Mouse (Mus musculus): ENCODE results near the gene Selenov. TPM values are rescaled to one million over a fixed set of nuclear protein-coding genes. Genes with fewer than 3 reads are reported as not detected.
A peak's percentile ranks its signal among the peaks of the same experiment; 100 is the strongest.

Gene Selenov
- polyA plus RNA-seq, 1 experiment from 2014 or later, result not detected

GRCm38 (mm10) chr7:28269355-28269754 is 21.6 kb downstream of the Selenov start:
- H3K4me1 ChIP-seq (ENCODE audit: insufficient read depth), result peaks cover 5% of the 10 kb centered on the region; the same call in 1 of the 2 replicates
- DNase-seq (no peak), ATAC-seq (ENCODE audit: insufficient read depth) (no peak)
- H3K4me3 ChIP-seq (ENCODE audit: low read depth, low read length), result peak overlapping the region; percentile 83; the same call in 1 of the 2 replicates
- peak; percentile 43 for TF ChIP-seq CTCF (IDR thresholded peaks at IDR 0.05; ENCODE audit: low read depth)
- H3K27me3 ChIP-seq (ENCODE audit: insufficient read depth, low read length), result no peaks in the 10 kb centered on the region
- H3K27ac ChIP-seq (ENCODE audit: low read depth), result no peak overlapping the region
- H3K9ac ChIP-seq, result no peak overlapping the region
- peak overlapping the region; percentile 89; the same call in 1 of the 2 replicates for H3K4me2 ChIP-seq
- 90% methylated on average over 12 of the region's 12 CpGs for WGBS
- no peaks in the 10 kb centered on the region for H3K9me3 ChIP-seq (ENCODE audit: low read depth, low read length)
- H3K36me3 ChIP-seq (ENCODE audit: insufficient read depth), result peaks cover 11% of the 10 kb centered on the region; the same call in 1 of the 2 replicates

GRCm38 (mm10) chr7:28268576-28268975 is 22.4 kb downstream of the Selenov start:
- peak overlapping the region; percentile 96 for H3K9ac ChIP-seq
- H3K27ac ChIP-seq (ENCODE audit: low read depth), result peak overlapping the region; percentile 84
- H3K4me1 ChIP-seq (ENCODE audit: insufficient read depth), result peaks cover 5% of the 10 kb centered on the region; the same call in 1 of the 2 replicates
- TF ChIP-seq CTCF (IDR thresholded peaks at IDR 0.05; ENCODE audit: low read depth), result no peak
- H3K36me3 ChIP-seq (ENCODE audit: insufficient read depth), result peaks cover 11% of the 10 kb centered on the region; the same call in 1 of the 2 replicates
- no peaks in the 10 kb centered on the region for H3K27me3 ChIP-seq (ENCODE audit: insufficient read depth, low read length)
- peak overlapping the region; percentile 83 for H3K4me3 ChIP-seq (ENCODE audit: low read depth, low read length)
- H3K4me2 ChIP-seq, result peak overlapping the region; percentile 89
- DNase-seq (no peak), ATAC-seq (ENCODE audit: insufficient read depth) (no peak)
- 25% methylated on average over 16 of the region's 16 CpGs for WGBS
- no peaks in the 10 kb centered on the region for H3K9me3 ChIP-seq (ENCODE audit: low read depth, low read length)

- Histone ChIP-seq H3K4me1 (ENCODE audit: insufficient read depth) (peaks cover 5% of the 10 kb centered on the region; the same call in 1 of the 2 replicates), H3K36me3 (ENCODE audit: insufficient read depth) (peaks cover 11% of the 10 kb centered on the region; the same call in 1 of the 2 replicates), H3K27me3 (ENCODE audit: insufficient read depth, low read length) (no peaks in the 10 kb centered on the region), H3K9me3 (ENCODE audit: low read depth, low read length) (no peaks in the 10 kb centered on the region), H3K27ac (ENCODE audit: low read depth) (peak overlapping the region; percentile 84), H3K9ac (peak overlapping the region; percentile 96), H3K4me3 (ENCODE audit: low read depth, low read length) (peak overlapping the region; percentile 83), H3K4me2 (peak overlapping the region; percentile 89)
- 1% methylated on average over 43 of the region's 62 CpGs for WGBS
- ATAC-seq (ENCODE audit: insufficient read depth) (peak; percentile 75), DNase-seq (peak; percentile 64)
- TF ChIP-seq CTCF (IDR thresholded peaks at IDR 0.05; ENCODE audit: low read depth), result no peak
Observed at GRCm38 (mm10) chr7:28268042-28268531, 22.9 kb downstream of the Selenov start.

- Histone ChIP-seq H3K9ac (peak within 1 kb of the TSS; percentile 96), H3K36me3 (ENCODE audit: insufficient read depth) (0 out of 2 replicates have a peak, but pooled peaks cover 8% of the 10 kb centered on the region), H3K27ac (ENCODE audit: low read depth) (peak within 1 kb of the TSS; percentile 84), H3K4me1 (ENCODE audit: insufficient read depth) (peaks cover 5% of the 10 kb centered on the region; the same call in 1 of the 2 replicates), H3K4me2 (peak within 1 kb of the TSS; percentile 89), H3K4me3 (ENCODE audit: low read depth, low read length) (peak within 1 kb of the TSS; percentile 83), H3K9me3 (ENCODE audit: low read depth, low read length) (no peaks in the 10 kb centered on the region), H3K27me3 (ENCODE audit: insufficient read depth, low read length) (no peaks in the 10 kb centered on the region)
- peak; percentile 91 for ATAC-seq (ENCODE audit: insufficient read depth)
- 0 out of 2 replicates have a peak, but pooled peaks have one; percentile 8 for TF ChIP-seq CTCF (IDR thresholded peaks at IDR 0.05; ENCODE audit: low read depth)
- peak; percentile 95 for DNase-seq
- 6% methylated on average over 57 of the region's 57 CpGs for WGBS
Observed at GRCm38 (mm10) chr7:28267129-28268041, 23.6 kb downstream of the Selenov start, which contains the start of gene Eid2. TSS of gene Eid2 (plus strand) at chr7:28267881.

GRCm38 (mm10) chr7:28265391-28265790 is 25.6 kb downstream of the Selenov start:
- DNase-seq (no peak), ATAC-seq (ENCODE audit: insufficient read depth) (no peak)
- H3K9me3 ChIP-seq (ENCODE audit: low read depth, low read length), result no peaks in the 10 kb centered on the region
- H3K4me2 ChIP-seq, result no peak overlapping the region
- H3K4me3 ChIP-seq (ENCODE audit: low read depth, low read length), result no peak overlapping the region
- no peaks in the 10 kb centered on the region for H3K27me3 ChIP-seq (ENCODE audit: insufficient read depth, low read length)
- H3K9ac ChIP-seq, result no peak overlapping the region
- H3K36me3 ChIP-seq (ENCODE audit: insufficient read depth), result no peaks in the 10 kb centered on the region
- peaks cover 5% of the 10 kb centered on the region; the same call in 1 of the 2 replicates for H3K4me1 ChIP-seq (ENCODE audit: insufficient read depth)
- no peak for TF ChIP-seq CTCF (IDR thresholded peaks at IDR 0.05; ENCODE audit: low read depth)
- 86% methylated on average over 13 of the region's 13 CpGs for WGBS
- no peak overlapping the region for H3K27ac ChIP-seq (ENCODE audit: low read depth)

- Histone ChIP-seq H3K4me3 (ENCODE audit: low read depth, low read length) (no peak overlapping the region), H3K36me3 (ENCODE audit: insufficient read depth) (no peaks in the 10 kb centered on the region), H3K9ac (no peak overlapping the region), H3K27ac (ENCODE audit: low read depth) (no peak overlapping the region), H3K4me1 (ENCODE audit: insufficient read depth) (peaks cover 4% of the 10 kb centered on the region; the same call in 1 of the 2 replicates), H3K4me2 (no peak overlapping the region), H3K9me3 (ENCODE audit: low read depth, low read length) (no peaks in the 10 kb centered on the region), H3K27me3 (ENCODE audit: insufficient read depth, low read length) (no peaks in the 10 kb centered on the region)
- ATAC-seq (ENCODE audit: insufficient read depth) (no peak), DNase-seq (peak; percentile 94)
- 5% methylated on average over 15 of the region's 15 CpGs for WGBS
- TF ChIP-seq CTCF (IDR thresholded peaks at IDR 0.05; ENCODE audit: low read depth), result no peak
Observed at GRCm38 (mm10) chr7:28263786-28264185, 27.2 kb downstream of the Selenov start.

GRCm38 (mm10) chr7:28262861-28263260 is 28.1 kb downstream of the Selenov start:
- Histone ChIP-seq H3K9ac (no peak overlapping the region), H3K4me3 (ENCODE audit: low read depth, low read length) (no peak overlapping the region), H3K4me2 (no peak overlapping the region), H3K27me3 (ENCODE audit: insufficient read depth, low read length) (no peaks in the 10 kb centered on the region), H3K36me3 (ENCODE audit: insufficient read depth) (no peaks in the 10 kb centered on the region), H3K27ac (ENCODE audit: low read depth) (no peak overlapping the region), H3K4me1 (ENCODE audit: insufficient read depth) (no peaks in the 10 kb centered on the region), H3K9me3 (ENCODE audit: low read depth, low read length) (no peaks in the 10 kb centered on the region)
- 43% methylated on average over 5 of the region's 5 CpGs for WGBS
- DNase-seq (no peak), ATAC-seq (ENCODE audit: insufficient read depth) (no peak)
- no peak for TF ChIP-seq CTCF (IDR thresholded peaks at IDR 0.05; ENCODE audit: low read depth)
